Mouse (Mus musculus): ENCODE measurements around the gene Parp12. TPM values are rescaled to one million over a fixed set of nuclear protein-coding genes. Genes with fewer than 3 reads are reported as not detected.

Parp12 gene
- polyA plus RNA-seq (2012; rRNA removed) = 19.7 and 20.5 TPM in 2 replicates

GRCm38 (mm10) chr6:39117584-39118455 lies at the start of gene Parp12:
Parp12 (minus strand) TSS chr6:39118349.
- no peaks in the 10 kb centered on the region for H3K27me3 ChIP-seq (ENCODE audit: control insufficient read depth, insufficient read depth, low read length)
- DNase-seq = peak; percentile 43 to 53
- WGBS = 3% methylated on average over 101 of the region's 101 CpGs
- H3K27ac ChIP-seq (ENCODE audit: insufficient read depth, low read length) = no peak within 1 kb of the TSS
- TF ChIP-seq CTCF (IDR thresholded peaks at IDR 0.05; ENCODE audit: borderline replicate concordance, insufficient read depth, low read depth, low read length) (no peak), POLR2A (IDR thresholded peaks at IDR 0.05; ENCODE audit: borderline replicate concordance, insufficient read depth, low read length) (no peak)
- H3K4me3 ChIP-seq (replicated peaks; ENCODE audit: insufficient read depth, low read depth, low read length) = peak within 1 kb of the TSS; percentile 60
- peaks cover 4% of the 10 kb centered on the region; the same call in 1 of the 2 replicates for H3K4me1 ChIP-seq (ENCODE audit: control insufficient read depth, insufficient read depth, low read length)

GRCm38 (mm10) chr6:39164891-39165290 lies 46.7 kb upstream of the Parp12 start:
- no peak overlapping the region for H3K27ac ChIP-seq (ENCODE audit: insufficient read depth, low read length)
- DNase-seq = no peak
- 100% methylated on average over 1 of the region's 1 CpGs for WGBS
- no peaks in the 10 kb centered on the region for H3K27me3 ChIP-seq (ENCODE audit: control insufficient read depth, insufficient read depth, low read length)
- H3K4me1 ChIP-seq (ENCODE audit: control insufficient read depth, insufficient read depth, low read length) = no peaks in the 10 kb centered on the region
- TF ChIP-seq CTCF (IDR thresholded peaks at IDR 0.05; ENCODE audit: borderline replicate concordance, insufficient read depth, low read depth, low read length) (no peak), POLR2A (IDR thresholded peaks at IDR 0.05; ENCODE audit: borderline replicate concordance, insufficient read depth, low read length) (no peak)
- no peak overlapping the region for H3K4me3 ChIP-seq (replicated peaks; ENCODE audit: insufficient read depth, low read depth, low read length)

GRCm38 (mm10) chr6:39161975-39162374 lies 43.8 kb upstream of the Parp12 start:
- 95% methylated on average over 6 of the region's 6 CpGs for WGBS
- TF ChIP-seq POLR2A (IDR thresholded peaks at IDR 0.05; ENCODE audit: borderline replicate concordance, insufficient read depth, low read length) (no peak), CTCF (IDR thresholded peaks at IDR 0.05; ENCODE audit: borderline replicate concordance, insufficient read depth, low read depth, low read length) (no peak)
- DNase-seq = no peak
- Histone ChIP-seq H3K27ac (ENCODE audit: insufficient read depth, low read length) (no peak overlapping the region), H3K27me3 (ENCODE audit: control insufficient read depth, insufficient read depth, low read length) (no peaks in the 10 kb centered on the region), H3K4me3 (replicated peaks; ENCODE audit: insufficient read depth, low read depth, low read length) (no peak overlapping the region), H3K4me1 (ENCODE audit: control insufficient read depth, insufficient read depth, low read length) (no peaks in the 10 kb centered on the region)

- H3K27ac ChIP-seq (ENCODE audit: insufficient read depth, low read length) = no peak overlapping the region
- H3K4me3 ChIP-seq (replicated peaks; ENCODE audit: insufficient read depth, low read depth, low read length) = no peak overlapping the region
- no peaks in the 10 kb centered on the region for H3K27me3 ChIP-seq (ENCODE audit: control insufficient read depth, insufficient read depth, low read length)
- no peaks in the 10 kb centered on the region for H3K4me1 ChIP-seq (ENCODE audit: control insufficient read depth, insufficient read depth, low read length)
- DNase-seq = peak in 1 of 2 experiments; percentile 7
- TF ChIP-seq POLR2A (IDR thresholded peaks at IDR 0.05; ENCODE audit: borderline replicate concordance, insufficient read depth, low read length) (no peak), CTCF (IDR thresholded peaks at IDR 0.05; ENCODE audit: borderline replicate concordance, insufficient read depth, low read depth, low read length) (peak; percentile 51; the same call in 1 of the 2 replicates)
- WGBS = 50% methylated on average over 6 of the region's 6 CpGs
Measured at GRCm38 (mm10) chr6:39146041-39146440, 27.9 kb upstream of the Parp12 start.

GRCm38 (mm10) chr6:39132556-39132955 lies 14.4 kb upstream of the Parp12 start:
- H3K4me3 ChIP-seq (replicated peaks; ENCODE audit: insufficient read depth, low read depth, low read length) = no peak overlapping the region
- H3K4me1 ChIP-seq (ENCODE audit: control insufficient read depth, insufficient read depth, low read length) = no peaks in the 10 kb centered on the region
- WGBS = 78% methylated on average over 5 of the region's 5 CpGs
- H3K27me3 ChIP-seq (ENCODE audit: control insufficient read depth, insufficient read depth, low read length) = no peaks in the 10 kb centered on the region
- H3K27ac ChIP-seq (ENCODE audit: insufficient read depth, low read length) = no peak overlapping the region
- no peak for DNase-seq
- TF ChIP-seq POLR2A (IDR thresholded peaks at IDR 0.05; ENCODE audit: borderline replicate concordance, insufficient read depth, low read length) = no peak
- TF ChIP-seq CTCF (IDR thresholded peaks at IDR 0.05; ENCODE audit: borderline replicate concordance, insufficient read depth, low read depth, low read length) = no peak

GRCm38 (mm10) chr6:39131480-39131879 lies 13.3 kb upstream of the Parp12 start:
- Histone ChIP-seq H3K4me1 (ENCODE audit: control insufficient read depth, insufficient read depth, low read length) (no peaks in the 10 kb centered on the region), H3K4me3 (replicated peaks; ENCODE audit: insufficient read depth, low read depth, low read length) (no peak overlapping the region), H3K27me3 (ENCODE audit: control insufficient read depth, insufficient read depth, low read length) (no peaks in the 10 kb centered on the region), H3K27ac (ENCODE audit: insufficient read depth, low read length) (no peak overlapping the region)
- DNase-seq = no peak
- TF ChIP-seq POLR2A (IDR thresholded peaks at IDR 0.05; ENCODE audit: borderline replicate concordance, insufficient read depth, low read length) (no peak), CTCF (IDR thresholded peaks at IDR 0.05; ENCODE audit: borderline replicate concordance, insufficient read depth, low read depth, low read length) (no peak)
- 17% methylated on average over 4 of the region's 4 CpGs for WGBS

GRCm38 (mm10) chr6:39124719-39125118 lies 6.6 kb upstream of the Parp12 start:
- Histone ChIP-seq H3K4me1 (ENCODE audit: control insufficient read depth, insufficient read depth, low read length) (no peaks in the 10 kb centered on the region), H3K27me3 (ENCODE audit: control insufficient read depth, insufficient read depth, low read length) (no peaks in the 10 kb centered on the region), H3K4me3 (replicated peaks; ENCODE audit: insufficient read depth, low read depth, low read length) (no peak overlapping the region), H3K27ac (ENCODE audit: insufficient read depth, low read length) (no peak overlapping the region)
- TF ChIP-seq CTCF (IDR thresholded peaks at IDR 0.05; ENCODE audit: borderline replicate concordance, insufficient read depth, low read depth, low read length) = no peak
- no peak for TF ChIP-seq POLR2A (IDR thresholded peaks at IDR 0.05; ENCODE audit: borderline replicate concordance, insufficient read depth, low read length)
- no peak for DNase-seq

- Histone ChIP-seq H3K4me3 (replicated peaks; ENCODE audit: insufficient read depth, low read depth, low read length) (no peak overlapping the region), H3K4me1 (ENCODE audit: control insufficient read depth, insufficient read depth, low read length) (peaks cover 4% of the 10 kb centered on the region; the same call in 1 of the 2 replicates), H3K27me3 (ENCODE audit: control insufficient read depth, insufficient read depth, low read length) (no peaks in the 10 kb centered on the region), H3K27ac (ENCODE audit: insufficient read depth, low read length) (no peak overlapping the region)
- 21% methylated on average over 3 of the region's 3 CpGs for WGBS
- no peak for DNase-seq
- TF ChIP-seq CTCF (IDR thresholded peaks at IDR 0.05; ENCODE audit: borderline replicate concordance, insufficient read depth, low read depth, low read length) (no peak), POLR2A (IDR thresholded peaks at IDR 0.05; ENCODE audit: borderline replicate concordance, insufficient read depth, low read length) (no peak)
Measured at GRCm38 (mm10) chr6:39120685-39121084, 2.5 kb upstream of the Parp12 start.
